Mouse (Mus musculus) retina, postnatal 1 day (tissue): ENCODE measurements around the gene Ednrb.

Source experiments
- DNase-seq: peaks from one replicate; pipeline ENCODE4 v3.0.0-alpha.2; 2012

Ednrb gene

DNA sequence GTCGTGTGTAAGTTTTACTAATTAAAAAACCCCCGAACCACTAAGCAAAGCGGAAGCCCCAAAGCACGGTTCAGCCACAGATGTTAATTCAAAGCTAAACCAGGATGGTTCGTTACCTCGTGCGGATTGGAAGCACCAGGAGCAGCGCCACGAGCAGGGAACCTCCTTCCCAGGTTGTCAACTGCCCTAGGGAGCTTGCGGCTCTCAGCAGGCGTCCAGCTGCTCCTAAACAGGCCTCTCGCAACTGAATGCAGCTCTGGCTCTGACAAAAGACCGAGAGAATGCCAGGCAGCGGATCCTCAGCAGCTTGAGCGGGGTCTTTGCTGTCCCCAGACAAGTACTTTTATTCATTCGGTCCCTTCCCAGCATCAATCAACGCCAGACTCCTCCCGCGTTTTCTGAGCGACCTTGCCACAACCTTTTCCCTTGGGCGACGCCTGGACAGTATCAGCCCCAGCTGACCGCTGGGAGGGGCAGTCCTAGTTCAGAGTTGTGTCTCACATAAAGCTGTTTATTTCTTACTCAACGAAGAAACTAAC lies at the start of gene Ednrb:
Gene Ednrb (minus strand): TSS at position 392 of the 539 bp plus-strand sequence.
- DNase-seq, result peak; percentile 77

DNA sequence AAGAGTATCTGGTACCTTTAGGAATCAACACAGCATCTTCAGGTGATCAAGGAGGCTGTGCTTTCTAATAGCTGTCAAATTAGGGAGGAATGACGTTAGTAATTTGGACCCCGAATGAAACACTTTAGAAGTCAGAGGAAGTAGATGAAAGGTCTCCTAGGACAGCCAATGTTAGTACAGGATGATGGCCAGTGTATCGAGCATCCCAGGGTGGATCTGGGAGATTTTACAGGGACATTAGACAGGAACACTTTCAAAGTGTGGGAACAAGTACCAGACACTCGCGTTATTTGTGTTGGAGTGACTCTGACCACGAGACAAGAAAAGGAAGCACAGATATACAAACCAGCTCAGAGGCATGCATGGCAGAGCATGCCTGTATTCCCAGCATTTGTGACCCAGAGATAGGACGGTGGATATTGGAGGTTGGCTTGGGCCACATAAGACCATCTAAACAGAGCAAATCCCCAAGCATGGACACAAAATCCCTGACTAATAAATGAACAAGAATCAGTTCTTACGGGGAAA lies 48.3 kb upstream of the Ednrb start:
- no peak for DNase-seq

DNA sequence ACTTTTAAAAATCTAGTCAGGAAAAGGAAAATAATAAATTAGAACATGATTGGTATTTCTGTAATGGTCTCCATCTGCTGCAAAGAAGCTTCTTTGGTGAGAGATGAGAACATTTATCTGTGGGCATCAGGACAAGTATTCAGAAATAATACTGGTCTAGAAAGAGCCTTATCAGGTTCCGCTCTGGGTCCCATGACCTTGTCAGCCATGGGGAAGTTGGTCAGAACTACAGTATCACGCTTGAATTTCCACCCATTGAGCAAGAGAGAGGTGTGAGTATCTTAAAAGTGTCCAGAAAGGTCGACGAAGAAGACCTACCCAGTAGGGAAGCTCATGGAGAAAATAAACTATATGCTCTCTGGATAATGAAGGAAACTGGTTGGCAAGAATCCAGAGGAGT lies 46.6 kb upstream of the Ednrb start:
- no peak for DNase-seq

DNA sequence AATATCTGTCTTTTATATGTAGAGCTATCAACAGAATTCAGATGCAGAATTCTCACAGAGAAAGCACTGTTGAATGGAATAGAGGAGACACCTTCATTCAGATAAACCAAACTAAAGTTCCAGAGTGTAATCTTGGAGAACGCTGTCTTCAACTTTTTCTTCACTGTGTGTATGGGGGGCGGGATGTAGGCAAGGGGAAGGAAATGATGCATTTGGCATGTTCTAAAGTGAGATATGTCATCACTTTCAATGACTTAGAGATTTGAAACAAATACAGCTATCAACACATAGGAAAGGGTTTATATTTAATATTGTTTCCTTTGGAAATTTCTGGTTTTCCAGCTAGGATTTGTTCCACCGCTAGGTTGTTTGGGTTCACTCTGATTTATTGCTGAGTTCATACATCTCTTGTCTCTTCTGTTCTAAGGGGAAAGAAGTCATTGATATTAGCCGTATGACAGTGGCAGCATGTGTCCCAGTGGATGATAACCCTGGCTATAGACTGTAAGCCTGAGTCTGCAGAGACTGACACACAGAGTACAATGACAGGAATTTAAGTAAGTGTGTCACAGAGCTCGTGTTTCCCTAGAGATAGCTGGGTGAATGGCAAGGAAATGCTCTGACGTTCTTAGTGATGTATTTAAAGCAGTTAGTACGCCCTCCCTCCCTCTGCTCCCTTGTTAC lies 40.8 kb upstream of the Ednrb start:
- no peak for DNase-seq

DNA sequence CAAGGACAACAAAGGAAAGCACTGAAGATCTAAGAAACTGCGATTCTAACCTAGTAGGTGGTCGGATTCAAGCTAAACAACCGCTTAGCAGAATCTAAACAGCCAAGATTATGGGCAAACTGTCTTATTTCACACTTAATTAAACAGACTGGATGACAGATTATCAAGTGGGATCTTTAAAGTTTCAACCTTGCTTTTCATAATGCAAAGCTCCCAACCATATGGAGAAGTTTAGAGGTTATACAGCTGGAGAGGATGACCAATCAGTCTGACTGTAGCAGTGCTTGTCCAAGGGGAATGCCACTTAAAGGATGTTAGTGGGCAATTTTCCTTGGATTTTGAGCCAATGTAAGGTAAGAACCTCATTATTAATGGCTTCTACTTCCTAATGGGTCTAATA lies 38.7 kb upstream of the Ednrb start:
- no peak for DNase-seq

DNA sequence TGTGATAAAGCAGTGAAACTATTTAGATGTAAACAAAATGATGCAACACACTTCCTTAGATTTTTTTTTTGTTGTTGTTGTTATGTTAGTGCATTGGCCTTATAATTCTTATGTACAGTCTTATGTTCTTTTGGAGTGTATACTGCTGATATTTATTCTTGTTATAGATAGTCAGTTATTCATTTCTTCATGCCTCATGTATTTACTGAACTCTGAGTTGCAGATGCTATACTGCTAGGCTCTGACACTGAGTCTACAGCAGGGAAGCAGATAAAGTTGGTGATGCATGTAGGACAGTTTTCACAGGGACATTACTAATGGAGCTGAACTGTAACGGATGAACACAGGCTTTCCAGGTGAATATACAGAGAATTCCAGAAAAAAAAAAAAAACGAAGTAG lies 32.9 kb upstream of the Ednrb start:
- no peak for DNase-seq

DNA sequence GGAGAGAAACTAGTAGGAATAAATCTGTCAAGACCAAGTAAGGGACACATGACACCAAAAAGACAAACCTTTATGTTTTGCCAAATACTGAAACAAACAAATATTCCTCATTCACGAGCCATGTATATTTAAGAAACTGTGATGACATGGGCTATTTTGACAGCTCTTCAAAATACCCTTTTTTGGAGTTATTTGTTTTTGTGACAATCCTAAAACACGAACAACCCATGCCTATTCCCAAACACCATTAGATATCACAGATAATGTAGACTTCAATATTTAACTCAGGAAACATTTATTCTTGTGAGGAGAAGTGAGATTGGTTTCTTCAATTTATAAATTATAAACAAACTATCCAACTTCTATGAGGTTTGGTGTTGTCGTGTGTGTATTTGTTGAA lies 32.4 kb upstream of the Ednrb start:
- no peak for DNase-seq

DNA sequence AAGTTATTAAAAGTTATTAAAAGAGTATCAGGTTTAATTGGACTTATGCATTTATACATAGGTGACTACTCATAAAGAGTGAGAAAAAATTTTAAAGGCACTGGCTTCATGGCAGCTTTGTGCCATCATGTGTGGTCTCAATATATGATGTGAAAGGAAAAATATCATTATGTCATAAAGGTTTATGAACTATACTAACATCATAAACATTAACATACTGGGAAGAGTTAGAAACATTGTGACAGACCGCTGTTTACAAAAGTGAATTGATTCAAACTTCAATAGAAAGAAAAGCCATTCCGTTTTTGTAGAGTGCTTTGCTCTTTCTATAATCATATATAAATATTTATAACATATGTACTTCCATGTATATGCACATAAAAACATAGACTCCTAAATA lies 22.4 kb upstream of the Ednrb start:
- no peak for DNase-seq

DNA sequence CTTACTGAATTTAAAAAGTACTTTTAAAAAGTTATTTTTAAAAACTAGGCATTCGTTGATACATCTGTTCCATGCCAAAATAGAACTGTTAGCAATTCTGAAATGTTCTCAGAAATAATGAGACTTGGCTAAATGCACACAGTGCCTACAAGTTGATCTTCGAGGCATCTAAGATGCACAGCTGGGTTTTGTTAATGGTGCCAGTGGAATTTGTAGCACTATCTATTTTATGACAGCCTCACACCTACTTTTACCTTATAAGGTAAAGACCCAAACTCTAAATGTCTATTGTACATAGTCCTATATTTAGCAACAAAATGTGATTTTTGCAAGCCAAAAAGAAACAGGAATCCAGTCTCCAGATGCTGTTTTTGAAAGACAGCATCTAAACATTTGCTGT lies 21.0 kb upstream of the Ednrb start:
- no peak for DNase-seq

DNA sequence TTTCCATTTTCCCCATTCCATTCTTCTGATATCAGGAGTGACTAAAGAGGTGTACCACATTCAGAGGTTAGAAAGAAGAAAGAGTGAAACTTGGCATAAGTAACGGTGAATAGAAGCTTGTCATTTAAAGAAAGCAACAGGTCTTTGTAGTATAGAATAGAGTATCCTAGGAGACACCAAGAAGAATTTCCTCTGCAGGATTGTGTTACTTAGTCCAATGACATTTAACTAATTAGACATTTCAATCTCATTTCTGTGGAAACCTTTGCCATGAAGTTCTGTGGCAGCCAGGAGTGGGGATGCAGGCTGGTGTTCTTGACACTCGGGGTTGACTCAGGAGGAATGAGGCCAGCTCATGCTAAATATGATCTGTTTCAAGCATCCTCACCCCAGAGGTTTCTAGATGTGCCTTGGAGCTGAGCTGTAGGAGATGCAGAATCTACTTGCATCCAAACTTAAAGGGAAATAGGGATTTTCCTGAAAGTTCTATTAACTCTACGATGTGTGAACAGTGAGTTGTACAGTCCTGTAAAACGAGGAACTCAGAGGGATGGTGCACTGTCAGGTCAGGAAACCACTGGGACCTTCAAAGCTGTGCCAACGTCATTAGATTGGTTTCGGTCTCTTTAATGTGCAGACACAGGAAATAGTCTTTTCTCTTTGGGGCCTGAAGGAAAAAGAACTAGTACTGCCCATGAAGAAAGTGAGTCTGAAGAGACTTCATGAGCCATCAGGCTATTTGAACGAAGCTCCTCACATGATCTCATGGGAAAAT lies 6.1 kb upstream of the Ednrb start:
- DNase-seq, result no peak

DNA sequence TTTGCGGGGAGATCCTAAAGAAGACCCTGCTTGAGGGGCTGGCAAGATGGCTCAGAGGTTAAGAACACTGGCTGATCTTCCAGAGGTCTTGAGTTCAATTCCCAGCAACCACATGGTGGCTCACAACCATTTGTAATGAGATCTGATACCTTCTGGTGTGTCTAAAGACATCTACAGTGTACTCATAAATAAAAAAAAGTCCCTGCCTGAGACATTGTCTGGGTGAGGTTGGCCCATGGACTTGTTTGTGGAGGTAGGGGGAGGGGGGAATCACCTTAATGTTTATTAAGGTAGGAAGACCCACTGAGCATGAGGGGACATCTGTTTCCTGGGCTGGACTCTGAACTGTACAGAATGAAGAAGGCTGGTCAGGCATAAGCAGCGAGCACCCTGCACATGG lies 1.5 kb upstream of the Ednrb start:
- DNase-seq, result no peak

DNA sequence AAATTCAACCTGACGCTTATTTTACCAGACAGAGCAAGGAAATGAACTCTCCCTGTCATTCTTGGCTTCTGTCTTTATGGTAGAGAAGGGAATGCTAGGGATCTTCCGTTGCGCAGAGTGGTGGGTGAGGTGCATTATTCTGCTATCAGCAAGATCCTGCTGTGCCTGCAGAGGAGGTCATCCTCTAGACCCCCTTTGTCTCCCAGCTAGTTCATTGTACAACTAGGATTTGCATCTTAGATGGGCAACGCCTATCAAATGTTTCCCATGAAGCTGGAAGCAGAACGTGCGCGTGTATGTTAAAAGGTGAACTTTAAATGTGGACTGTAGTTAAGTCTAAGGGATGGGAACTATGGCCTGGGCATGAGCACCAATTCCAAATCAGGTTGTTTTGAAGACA lies 742 bp upstream of the Ednrb start:
- no peak for DNase-seq

DNA sequence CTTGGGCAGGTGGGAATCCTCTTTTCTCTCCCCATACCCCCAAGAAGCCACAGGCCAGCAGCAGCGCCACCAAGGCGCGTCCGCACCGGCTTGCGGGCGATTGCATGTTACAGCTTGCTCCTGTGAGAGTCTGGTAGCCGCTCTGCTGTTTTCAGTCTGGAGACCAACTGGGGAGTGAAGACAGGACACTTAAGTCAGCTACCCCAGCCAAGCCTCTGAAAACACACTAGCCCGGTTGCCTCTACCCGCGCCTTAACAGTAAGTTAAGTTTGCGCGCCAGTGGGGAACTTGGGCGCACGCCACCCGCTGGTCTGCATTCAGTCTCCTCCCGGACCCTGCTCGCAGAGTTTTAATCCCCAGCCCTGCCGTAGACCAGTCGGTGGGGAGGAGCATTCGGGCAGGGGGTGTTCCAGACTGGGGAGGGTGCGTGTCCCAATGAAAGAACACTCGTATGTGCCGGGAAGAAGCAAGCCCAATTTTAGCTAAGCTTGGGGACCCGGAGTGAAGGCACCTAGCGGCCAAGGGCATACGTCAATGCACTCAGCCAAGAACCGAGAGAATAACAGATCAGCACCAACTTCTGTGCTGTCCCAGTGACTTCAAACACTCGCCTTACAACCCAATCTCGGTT lies 716 bp downstream of the Ednrb start:
- DNase-seq, result peak; percentile 66

DNA sequence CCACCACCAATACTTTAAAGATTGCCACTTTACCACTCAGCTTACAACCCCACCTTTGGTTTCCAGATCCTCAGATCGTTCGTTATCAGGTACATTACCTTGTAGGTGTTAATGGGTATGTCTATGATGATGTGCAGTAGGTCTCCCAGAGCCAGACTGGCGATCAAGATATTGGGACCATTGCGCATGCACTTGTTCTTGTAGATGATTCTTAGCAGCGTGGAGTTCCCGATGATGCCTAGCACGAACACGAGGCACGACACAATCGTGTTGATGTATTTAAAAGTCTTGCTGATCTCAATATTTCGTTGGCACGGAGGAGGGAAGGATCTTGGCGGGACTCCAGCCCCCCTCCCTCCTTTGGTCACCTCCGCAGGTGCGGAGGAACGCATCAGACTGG lies 1.3 kb downstream of the Ednrb start:
- DNase-seq, result no peak

DNA sequence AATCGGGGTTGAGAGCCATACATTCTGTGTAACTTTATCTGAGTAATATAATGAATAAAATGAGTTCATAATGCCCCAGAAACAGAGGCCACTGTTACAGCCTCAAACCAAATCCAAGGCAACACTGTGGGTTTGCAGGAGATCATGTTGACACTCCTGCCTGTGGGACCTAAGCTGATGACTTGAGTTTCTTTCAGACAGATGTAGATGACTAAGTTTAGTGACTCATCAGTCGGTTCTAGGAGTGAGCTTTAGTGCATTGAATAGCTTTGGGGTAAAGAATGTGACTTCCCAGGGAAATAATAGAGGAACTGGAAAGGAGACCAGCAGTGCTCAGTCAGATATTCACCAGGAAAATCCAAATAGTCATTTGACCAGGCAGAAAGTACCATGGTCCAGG lies 3.8 kb downstream of the Ednrb start:
- no peak for DNase-seq

DNA sequence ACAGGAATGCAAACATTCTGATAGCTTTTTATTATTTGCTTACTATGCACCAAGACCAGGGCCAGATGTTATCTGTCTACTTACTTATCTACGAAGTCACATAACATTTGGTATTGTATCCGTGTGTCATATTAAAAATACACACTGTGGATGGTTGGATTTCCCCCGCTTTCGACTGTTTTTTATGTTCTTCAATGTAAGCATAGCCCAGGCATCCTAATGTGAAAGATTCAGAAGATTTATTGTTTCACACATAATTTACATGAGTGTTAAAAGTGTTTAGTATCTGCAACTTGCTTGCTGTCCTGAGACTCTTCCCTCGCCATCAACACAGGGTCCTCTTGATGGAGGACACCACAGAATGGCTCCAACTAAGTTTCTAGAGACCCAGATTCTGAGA lies 5.3 kb downstream of the Ednrb start:
- no peak for DNase-seq

DNA sequence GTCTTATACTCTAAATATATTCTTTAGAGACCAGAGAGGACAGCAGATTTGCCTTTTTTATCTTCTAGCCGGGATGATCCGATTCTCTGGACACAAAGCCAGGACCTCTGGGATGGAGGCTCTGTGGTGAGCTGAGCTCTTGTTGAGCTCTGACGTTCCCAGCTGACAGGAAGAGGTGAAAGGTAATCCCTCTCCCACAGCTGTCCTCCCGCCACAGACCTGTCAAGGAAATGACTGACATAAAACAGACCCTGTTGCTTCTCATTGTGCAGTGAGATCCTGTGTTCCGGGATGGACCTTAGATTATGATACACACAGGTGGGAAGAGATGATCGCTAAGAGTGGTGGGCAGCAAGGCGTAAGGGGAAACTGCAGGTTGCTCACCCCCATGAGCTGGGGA lies 9.6 kb downstream of the Ednrb start:
- peak; percentile 33 for DNase-seq

DNA sequence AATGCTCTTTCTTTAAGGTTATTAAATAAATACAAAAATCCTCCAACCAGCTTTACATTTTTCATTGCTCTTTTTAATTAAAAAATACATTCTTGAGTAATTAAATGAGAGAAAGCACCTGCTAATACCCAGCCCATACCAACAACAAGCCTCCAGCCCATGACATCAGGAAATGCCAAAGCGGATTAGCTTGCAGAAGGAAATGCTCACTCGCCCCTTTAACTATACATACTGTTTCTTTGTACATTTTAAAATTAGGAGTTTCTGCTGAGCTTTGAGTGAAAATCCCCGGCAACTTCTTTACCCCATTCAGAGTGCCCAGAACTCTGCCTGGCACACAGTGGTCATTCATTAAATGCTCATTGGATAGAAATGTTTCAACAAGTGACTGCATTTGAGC lies 10.1 kb downstream of the Ednrb start:
- peak; percentile 59 for DNase-seq

DNA sequence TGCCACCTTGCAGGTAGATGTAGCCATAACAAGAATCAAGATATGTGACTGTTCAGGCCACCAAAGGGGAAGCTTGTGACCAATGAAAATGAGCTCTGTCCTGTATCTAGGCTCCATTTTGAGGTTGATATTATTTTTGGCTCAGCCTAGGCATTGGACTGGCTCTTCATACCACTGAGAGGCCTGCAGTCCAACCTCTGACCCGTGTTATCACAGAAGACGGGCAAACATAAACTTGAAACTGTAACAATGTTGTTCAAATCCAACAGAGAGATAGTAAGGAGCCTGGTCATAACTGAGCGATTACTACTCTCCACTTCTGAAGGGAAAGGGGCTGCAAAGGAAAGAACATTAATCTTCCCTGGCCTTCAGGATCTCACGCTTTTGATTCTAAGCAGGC lies 11.7 kb downstream of the Ednrb start:
- no peak for DNase-seq

DNA sequence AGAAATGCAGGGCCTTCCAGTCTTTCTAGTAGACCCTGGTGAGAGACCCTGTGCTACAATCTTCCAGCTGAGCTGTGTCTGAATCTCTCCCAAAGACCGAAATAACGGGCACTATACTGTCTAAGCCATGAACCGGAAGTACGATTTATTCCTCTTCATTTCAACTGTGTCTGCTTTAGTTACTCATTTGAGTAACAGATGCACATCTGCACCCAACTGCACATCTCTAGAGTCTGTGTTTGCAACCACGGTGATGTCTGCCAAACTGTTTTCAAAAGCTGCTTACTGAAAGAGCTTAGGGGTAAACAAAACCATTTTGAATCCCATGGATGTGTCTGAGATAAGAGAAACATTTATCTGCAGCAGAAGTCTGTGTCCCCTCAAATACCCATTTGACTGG lies 13.2 kb downstream of the Ednrb start:
- no peak for DNase-seq

DNA sequence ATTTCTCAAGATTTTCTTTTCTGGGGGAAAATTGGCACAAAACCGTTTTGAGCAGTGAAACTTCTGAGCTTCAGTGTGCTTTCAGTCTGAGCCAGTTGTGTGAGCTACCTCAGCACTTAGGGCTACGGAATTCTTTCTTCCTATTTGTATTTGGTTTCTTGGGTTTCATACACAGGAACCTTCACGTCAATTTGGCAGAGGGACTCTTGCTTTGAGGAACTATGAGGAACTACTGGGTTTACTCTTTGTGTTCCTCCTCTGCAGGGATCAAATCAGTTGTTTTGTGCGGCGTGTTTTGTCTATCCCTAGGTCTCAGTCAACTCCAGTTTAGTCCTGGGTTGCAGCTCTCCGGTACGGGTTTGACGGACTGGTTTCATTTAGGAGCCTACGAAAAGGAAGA lies 17.9 kb downstream of the Ednrb start:
- DNase-seq, result no peak

DNA sequence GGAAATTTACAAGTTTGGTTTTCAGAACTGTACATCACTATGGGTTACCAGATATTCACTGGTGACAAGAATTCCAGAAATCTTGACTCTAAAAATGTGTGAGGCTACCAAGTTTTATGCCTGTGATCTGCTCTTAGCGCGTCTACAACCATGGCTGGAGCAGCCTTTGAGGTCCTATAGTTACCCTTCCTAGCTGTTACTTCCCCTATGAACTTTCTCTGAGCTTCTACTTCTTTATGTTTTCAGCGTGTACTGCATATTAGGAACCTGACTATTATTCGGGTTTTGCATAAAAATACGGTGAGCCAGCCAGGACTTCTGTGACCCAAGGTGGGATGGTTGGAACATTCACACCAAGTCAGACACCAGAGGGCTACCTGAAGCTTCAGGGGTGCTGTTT lies 18.3 kb downstream of the Ednrb start:
- DNase-seq, result no peak

DNA sequence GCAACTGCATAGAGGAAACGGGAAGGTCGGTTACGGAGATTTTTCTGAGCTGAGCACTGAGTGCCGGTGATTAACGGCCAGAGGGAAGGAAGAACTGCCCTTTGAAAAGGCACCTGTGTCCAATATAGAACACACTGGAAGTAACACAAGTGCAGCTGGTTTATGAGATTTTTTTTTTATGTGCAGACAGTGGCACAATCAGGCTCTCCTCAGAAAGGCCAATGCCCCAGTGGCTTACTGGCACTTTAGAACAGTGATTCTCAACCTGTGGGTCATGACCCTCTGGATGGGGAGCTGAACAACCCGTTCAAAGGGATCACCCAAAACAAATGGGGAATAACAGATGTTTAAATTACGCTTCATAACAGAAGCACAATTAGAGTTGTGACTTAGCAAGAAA lies 20.7 kb downstream of the Ednrb start:
- DNase-seq, result no peak

DNA sequence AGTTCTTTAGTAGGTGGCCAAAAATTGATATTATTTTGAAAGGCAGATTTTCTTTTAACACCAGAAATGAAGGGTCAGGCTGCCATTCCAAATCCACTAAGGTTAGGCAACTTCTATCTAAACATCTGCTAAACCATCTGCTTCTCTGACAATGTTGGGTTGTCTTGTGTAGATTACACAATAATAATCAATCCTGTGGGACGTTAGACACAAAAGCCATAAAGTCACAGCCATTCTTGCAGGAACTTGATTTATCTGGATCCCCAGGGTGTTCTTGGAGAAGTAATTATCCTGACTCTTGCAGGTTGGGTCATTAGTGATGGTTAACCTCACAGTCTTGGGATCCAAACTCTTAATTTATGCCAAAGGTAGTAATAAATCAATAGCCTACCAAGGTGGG lies 21.6 kb downstream of the Ednrb start:
- DNase-seq, result no peak
